Mouse (Mus musculus): ENCODE data around the gene Sirt6. TPM values are rescaled to one million over a fixed set of nuclear protein-coding genes. Genes with fewer than 3 reads are reported as not detected.

Gene Sirt6
- total RNA-seq, 2 experiments from 2014 or later = 24.8 to 26.7 TPM

DNA sequence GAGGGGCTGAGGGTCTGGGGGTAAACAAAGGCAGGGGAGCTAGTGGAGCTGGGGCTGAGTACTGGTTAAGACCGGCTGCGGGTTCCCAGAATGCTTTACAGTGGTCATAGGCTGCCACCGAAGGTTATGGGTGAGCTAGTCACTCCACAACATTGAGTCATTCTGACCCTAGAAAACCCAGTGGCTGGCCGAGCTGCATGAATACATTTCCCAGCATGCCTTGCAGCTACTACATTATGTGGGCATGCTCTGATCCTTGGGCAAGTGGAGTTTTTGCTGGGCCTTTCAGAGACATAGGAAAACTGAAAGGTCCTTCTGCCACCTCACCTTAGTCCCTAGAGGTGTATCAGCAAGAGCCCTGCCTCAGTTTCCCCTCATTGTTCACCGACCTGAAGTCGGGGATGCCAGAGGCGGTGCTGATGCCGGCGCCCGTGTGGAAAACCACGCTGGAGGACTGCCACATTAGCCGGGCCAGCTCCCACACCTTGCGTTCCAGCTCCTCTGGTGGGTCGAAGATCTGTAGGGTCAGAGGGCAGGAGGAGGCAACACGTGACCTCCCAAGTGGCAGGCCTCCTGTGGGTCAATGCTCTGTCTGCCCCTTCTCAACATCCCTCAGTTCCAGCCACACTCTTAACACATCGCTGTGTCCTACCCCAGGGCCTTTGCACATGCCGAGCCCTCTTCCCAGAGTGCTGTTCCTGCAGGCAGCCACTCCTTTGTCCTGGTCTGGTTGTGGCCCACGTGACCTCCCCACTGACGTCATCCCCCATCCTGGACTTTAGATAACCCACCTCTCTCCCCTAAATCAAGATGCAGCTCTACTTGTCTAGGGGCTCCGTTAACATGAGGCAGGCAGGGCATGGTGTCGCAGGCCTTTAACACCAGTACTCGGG, 1.2 kb downstream of the Sirt6 start:
- no peak for DNase-seq (ENCODE audit: low spot score in 2 of 2)

DNA sequence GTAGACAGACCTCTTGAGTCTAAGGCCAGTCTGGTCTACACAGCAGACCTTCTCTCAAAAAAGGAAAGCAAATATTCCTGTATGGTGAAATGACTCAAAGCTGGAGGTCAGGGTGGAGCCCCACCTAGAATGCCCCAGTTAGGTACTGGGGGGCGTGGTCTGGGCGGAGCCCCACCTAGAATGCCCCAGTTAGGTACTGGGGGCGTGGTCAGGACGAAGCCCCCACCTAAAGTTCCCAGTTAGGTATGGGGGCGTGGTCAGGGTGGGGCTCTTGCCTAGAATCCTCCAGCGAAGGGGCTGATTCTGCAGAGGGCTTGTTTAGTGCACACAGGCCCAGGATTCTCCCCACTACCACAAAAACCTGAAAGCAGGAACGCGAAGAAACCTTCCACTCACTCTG, 4.2 kb downstream of the Sirt6 start:
- no peak for DNase-seq (ENCODE audit: low spot score in 2 of 2)

DNA sequence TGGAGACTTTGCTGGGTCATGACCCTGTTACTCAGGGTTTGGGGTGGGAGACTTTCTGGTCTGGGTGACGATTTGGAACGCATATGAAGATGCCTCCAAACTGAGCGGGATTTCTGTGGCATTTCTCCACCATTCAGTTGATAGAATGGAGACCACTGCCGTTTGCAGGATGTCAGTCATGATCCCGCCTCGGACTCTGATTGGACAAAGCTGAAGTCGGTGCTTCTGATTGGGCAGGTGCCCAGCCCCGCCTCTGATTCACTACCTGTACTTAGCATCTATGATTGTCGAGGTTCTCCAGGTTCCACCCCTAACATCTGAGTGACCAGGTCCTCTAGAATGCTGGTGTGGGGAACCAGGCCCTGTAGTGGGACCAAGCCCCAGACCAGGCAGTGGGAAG, 6.8 kb downstream of the Sirt6 start:
- DNase-seq (ENCODE audit: low spot score in 2 of 2) = no peak

DNA sequence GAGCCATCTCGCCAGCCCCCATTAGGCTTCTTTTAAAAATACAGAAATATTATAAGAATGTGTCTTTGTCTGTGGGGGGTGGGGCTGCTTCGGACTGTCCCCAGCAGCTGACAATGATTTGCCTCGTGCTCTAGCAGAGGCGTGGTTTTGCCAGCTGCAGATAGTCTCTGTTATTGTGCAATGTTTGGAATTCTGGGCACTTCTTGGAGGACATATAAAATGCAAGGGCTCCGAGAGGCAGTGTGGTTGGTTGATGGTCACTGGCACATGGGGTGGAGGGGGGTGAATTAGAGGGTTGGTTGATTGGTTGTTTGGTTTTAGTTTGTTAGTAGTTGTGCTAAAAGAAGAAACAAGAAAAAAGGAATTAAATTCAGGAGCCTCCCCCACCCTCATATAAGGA, 7.6 kb downstream of the Sirt6 start:
- no peak for DNase-seq (ENCODE audit: low spot score in 2 of 2)

DNA sequence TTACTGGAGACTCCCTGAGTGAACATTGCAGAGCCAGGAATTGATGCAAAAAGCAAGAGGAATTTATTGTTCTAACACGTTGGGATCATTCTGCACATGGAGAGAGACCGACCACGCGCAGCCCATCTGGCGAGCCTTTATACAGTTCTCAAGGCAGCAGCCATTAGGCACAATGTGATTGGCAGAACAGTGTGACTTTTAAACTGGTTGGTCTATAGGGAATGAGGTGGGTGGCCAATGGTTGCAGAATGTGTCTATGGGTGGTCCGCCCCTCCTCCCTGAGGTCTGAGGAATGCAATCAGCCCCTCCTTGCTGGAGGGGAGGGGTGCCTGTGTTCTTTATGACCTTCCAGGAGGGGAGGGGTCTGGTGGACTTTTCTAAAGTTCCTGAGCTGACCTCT, 12.1 kb downstream of the Sirt6 start:
- DNase-seq (ENCODE audit: low spot score in 2 of 2) = peak; percentile 74 to 86

DNA sequence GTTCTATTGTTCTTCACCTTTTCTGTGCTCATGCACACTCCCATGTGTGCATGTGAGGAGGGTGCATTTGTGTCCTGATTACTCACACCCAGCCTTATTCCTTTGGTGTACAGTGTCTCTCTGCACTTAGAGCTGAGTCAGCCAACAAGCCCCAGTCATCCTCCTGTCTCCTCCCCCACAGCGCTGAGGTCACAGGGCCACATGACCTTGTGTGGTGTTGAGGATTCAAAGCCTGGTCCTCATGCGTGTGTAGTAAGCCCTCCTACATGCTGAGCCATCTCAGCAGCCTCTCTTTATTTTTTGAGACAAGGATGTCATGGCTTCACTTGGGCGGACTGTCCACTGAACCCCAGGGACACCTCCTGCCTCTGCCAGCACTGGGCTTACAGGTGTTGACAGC, 14.8 kb downstream of the Sirt6 start:
- DNase-seq (ENCODE audit: low spot score in 2 of 2) = no peak

DNA sequence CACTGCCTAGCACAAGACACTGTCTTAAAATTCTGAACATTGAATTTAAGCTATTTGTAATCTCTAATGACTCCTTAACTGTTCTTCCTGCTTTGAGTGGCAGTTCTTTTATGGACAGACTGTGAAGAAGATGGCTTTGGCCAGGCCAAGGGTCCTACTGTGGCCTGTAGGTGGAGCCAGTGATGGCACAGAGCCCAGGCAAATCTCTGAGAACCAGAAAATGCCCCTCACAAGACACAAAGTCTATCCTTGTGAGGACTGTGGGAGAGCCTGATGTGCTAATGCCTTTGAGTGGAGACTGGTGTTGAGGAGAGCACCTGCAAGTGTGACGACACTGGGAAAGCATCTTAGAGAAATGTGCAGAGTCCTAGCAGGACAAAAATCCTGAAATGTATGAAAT, 19.3 kb downstream of the Sirt6 start:
- no peak for DNase-seq (ENCODE audit: low spot score in 2 of 2)

DNA sequence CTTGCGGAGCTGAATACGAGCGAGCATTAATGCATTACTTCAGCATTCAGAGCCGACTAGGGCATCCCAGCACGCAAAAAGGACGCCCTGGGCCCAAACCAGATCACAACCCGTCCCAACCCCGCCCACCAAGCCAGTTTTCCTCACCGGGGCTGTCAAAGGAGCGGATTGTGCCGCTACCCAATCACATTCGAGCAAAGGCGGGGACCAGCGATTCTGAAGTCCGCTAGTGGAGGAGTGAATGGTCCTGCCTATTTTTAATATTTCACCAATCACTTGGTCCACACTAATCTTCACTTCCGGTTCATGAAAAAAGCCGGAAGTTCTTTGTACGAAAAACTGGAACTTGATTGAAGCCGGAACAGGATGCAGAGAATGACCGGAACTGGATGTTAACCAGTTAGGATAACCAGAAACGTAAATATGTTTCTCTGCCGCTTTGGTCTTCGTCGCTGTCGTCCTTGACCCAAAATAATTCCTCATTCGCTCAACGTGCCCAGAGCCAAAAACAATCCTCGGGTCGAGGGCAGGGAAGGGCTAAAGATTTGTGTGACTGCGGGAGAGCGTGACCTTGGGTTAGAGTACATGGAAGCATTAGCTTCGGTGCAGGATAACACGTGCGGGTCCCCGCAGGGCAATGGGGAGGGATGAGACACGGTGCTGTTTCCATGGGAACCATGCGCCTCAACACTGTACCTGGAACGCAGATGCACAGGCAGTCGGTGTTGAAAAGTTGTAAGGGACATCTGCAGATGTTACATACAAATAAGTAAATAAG, 21.4 kb downstream of the Sirt6 start, which contains the start of gene BC025920:
TSS of gene BC025920 (plus strand) at position 297 of the 778 bp plus-strand sequence.
- peak; percentile 92 to 96 for DNase-seq (ENCODE audit: low spot score in 2 of 2)

DNA sequence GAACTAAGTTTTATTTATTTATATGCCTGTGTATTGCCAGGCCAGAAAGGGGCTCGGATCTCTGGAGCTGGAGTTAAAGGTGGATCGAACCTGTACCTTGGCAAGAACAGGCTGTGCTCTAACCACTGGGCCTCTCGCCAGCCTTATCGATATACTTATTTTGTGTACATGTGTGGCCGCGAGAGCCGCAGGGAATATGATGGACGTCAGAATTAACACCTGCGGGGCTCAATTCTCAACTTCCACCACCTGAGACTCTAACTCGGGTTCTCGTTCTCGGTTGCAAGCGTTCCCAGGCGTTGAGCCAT, 22.0 kb downstream of the Sirt6 start:
- DNase-seq (ENCODE audit: low spot score in 2 of 2) = no peak

DNA sequence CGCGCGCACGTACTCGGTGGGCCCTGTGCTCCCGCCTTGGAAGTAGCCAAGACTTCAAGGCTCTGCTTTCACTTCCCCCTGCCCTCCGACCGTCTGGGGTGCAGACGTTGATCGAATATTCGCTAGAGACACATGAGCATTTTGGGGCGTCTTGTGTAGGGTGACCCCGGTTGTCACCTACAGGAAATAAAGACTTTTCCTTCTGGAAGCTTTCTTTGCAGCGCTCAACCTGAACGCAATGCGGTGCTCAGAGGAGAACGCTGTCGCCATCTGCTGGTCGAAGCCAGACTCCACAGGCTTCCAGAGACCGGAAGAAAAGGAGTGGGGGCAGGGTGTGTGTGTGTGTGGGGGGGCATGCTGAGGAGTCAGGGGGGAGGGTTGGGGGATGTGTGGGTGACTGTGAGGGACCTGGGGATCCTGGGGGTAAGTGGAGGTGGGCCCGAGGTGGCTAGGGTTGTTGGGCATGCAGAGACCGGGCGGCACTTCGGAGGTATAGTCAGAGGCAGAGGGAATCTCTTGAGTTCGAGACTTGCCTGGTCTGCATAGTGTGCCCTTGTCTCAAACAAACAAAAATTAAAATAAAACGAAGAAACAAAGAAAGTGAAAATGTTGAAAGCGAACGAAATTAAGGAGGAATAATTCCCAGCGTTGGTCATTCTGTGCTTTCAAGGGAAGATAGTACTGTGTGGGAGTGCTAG, 22.5 kb downstream of the Sirt6 start:
- peak; percentile 76 to 89 for DNase-seq (ENCODE audit: low spot score in 2 of 2)

DNA sequence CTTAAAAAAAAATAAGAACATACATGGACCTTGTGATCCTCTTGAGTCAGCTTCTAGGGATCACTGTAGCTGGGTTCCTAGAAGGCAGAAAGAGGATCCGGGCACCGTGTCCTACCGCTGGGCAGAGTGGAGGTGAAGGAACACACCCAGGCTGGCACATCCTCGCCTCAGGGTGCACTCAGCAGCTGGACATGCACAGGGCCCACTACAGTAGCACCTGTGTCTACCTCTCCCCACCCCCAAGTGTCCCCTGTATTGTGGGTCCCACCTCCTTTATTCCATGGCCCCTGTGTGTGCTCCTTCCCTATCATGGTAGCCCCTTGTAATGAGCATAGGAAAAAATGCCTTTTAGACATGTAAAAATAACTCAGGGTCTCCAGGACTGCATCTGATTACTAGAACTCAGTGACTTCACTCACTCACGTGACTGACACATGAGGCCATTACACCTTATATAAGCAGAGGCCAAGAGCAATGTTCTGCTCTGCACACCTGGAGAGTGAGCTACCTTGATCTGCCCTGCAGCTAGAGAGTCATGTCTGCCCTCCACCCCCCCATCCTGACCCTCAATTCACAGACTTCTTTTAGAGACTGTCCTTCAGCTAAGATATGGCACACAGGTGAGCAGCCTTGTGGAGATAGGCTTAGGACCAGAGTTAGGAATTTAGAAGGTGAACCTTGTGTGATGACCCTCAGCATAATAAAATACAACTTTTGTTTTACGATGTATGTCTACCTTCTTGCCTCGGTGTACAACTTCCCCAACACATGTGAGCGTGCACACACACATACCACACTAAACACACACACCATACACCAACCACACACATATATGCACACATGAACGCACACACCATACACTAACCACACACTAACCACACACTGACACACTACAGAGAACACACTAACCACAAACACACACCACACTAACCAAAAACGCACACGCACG, 23.3 kb downstream of the Sirt6 start:
- no peak for DNase-seq (ENCODE audit: low spot score in 2 of 2)

DNA sequence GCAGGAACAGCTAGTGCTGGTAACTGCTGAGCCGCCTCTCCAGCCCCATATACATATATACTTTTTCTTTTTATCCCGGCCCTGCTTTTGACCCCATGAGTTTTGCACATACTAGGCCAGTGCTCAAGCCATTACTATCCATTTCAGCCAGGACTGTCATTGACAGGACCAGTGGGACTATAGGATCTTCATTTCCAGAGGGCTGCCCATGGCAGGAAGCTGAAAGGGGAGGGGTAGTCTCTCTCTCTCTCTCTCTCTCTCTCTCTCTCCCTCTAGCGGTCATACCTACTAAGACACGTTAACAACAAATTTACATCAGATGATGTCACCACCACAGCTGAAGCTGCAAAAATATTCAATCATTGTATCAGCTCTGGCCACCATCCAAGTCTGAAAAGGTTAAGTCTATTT, 24.9 kb downstream of the Sirt6 start:
- peak in 1 of 2 experiments; percentile 52 for DNase-seq (ENCODE audit: low spot score in 2 of 2)

DNA sequence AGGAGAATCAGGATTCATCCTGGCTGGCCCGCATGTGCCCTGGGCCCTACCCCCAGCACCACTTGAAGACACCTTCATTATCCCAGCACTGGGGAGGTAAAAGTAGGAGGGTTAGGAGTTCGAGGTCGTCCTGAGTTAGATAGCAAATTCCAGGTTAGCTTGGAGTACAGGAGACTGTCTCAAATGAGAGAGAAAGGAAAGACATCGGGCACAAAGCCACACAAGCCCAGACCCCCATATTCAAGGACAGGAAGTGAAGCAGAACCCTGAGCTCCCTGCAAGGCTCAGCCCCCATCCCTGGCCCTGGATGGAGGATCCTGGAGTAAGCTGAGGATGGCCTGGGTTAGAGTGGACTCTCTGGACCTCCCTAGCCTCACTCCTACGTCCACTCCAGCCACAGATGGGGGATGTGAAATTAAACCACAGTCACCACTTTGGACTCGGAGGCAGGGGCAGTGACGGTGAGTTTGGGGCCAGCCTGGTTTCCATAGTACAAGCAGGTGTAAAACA, 26.1 kb downstream of the Sirt6 start:
- DNase-seq (ENCODE audit: low spot score in 2 of 2) = no peak

DNA sequence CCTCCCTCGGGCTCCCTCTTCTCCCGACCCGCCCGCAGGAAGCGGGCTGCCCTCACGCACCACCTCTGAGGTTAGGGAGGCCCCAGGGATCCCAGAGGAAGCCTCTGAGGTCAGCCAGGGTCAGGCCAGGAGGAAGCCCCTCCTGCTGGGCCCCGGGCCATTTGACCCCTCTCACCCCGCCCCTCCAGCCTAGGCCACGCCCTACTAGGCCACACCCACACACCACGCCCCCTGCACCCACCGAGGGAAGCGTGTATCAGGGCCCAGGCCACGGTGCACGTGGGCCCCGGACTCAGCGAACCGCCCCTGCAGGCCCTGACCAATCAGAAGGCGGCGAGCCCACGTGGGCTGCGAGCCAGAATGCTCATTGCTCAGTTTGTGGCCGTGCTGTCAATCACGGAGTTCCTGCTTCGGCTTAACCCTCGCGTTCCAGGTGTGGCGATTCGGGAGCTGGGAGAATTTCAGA, 26.8 kb downstream of the Sirt6 start, which contains the start of gene Tle6:
TSS of gene Tle6 (minus strand) at position 336 of the 466 bp plus-strand sequence.
- peak; percentile 88 to 95 for DNase-seq (ENCODE audit: low spot score in 2 of 2)

DNA sequence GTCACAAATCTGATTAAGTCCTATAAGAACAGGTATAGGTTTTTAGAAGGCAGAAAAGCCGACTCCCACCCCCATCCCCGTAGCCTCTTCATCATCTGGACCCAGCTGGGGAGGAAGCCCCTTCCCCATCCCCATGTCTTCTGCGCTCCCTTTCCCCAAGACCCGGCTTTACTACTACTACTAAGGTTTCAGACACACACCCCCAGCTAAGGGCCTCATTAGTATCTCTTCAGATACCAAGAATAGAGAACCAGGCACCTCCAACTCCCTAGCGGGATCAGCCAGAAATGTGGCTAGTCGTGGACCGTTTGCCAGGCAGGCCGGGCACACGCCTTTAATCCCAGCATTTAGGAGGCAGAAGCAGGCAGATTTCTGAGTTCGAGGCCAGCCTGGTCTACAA, 27.5 kb downstream of the Sirt6 start:
- DNase-seq (ENCODE audit: low spot score in 2 of 2) = no peak

DNA sequence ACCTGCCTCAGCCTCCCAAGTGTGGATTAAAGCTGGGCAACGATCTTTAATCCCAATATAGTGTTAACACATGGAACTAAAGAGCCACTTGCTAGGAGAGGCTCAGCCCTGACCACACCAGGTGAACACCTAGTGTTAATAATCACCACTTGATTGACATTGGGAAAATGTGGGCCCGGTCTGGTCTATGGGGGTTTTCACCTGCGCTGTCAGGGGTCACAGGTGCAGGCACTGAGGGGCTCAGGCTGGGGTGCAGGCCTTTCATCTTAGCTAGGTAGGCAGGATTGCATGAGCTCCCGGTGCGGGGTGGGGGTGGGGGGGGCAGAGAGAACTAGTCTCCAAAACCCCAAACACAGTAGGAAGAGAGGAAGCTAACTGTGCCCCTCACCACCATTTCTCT, 28.0 kb downstream of the Sirt6 start:
- no peak for DNase-seq (ENCODE audit: low spot score in 2 of 2)

DNA sequence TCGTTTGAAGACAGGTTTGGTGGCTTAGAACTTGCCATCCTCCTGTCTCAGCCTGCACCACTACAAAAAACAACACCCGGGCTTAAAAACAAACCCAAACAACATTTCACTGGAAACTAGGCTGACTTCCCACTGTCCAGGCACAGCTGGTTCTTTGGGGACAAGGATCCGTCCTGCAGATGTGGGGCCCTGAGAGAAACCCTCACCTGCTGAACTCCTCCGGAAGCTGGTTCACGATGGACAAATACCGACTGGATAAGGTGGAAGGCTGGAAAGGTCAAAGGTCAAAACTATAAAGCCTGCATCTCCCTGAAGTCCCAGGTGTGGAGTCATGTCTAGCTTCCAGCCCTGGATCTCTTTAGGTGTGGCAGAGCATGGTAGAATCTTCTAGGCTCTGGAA, 28.7 kb downstream of the Sirt6 start:
- no peak for DNase-seq (ENCODE audit: low spot score in 2 of 2)

DNA sequence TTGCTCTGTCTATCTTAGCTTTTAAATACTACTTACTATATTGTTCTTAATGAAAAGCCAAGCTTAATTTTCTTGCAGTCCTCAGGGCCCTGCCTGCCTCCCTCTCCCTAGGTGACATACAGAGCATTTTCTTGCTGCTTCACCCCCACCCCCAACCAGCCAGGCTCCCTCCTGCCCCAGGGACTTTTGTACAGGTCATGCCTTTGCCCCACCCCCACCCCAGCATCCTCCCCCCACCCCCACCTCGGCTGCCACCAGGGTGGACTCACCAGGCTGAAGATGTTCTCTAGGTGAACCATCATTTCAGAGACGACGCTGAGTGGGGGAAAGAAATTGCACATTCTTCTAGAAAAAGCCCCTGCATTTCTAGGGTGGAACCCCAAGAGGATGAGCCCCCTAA, 29.3 kb downstream of the Sirt6 start:
- DNase-seq (ENCODE audit: low spot score in 2 of 2) = no peak

DNA sequence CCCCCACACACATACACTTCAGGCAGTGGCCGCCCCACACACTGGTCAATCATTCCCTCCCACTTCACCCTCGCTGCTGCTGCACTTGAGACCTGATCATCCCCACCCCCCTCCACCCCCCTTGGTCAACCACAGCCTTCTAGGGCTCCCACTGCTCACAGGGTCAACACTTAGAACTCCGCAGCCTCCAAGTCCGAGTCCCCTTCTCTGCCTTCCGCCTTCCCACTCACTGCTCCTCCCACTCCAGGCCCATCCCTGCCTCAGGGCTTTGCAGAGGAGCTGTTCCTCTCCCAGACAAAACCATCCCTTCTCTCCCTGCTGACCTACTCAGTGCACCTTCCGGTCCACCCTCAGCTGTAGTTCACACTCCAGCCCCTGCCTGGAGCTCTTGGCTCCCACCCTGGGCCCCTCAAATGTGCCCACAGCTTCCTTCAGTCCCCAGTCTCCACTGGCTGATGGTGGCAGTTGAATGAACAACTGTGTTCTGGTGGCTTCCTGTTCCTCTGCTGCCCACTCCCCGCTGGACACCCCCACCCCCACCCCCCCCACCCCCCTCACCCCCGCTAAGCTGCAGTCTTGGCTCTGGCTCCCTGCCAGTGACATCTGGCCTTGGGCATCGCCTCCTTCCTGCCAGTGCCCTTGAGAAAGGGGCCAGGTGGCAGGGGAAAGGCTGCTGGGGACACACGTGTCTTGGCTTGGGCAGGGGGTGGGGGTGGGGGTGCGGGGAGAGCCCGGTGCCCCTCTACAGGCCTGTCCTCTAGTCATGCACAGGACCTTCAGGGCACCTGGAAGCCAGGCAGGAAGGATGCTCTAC, 30.3 kb downstream of the Sirt6 start:
- DNase-seq (ENCODE audit: low spot score in 2 of 2) = no peak

All from layer of hippocampus, adult 18-20 months (tissue).